Mouse (Mus musculus) 416B (cell line): Measurements from ENCODE around the gene Lrp6.

Experiments
- DNase-seq: peaks from one replicate; pipeline ENCODE4 v3.0.0; 2011; ENCODE audit warnings: low read depth

The Lrp6 gene

GRCm38 (mm10) chr6:134434866-134435390 lies 131.8 kb downstream of the Lrp6 start:
- no peak for DNase-seq

GRCm38 (mm10) chr6:134434044-134434443 lies 132.7 kb downstream of the Lrp6 start:
- no peak for DNase-seq

GRCm38 (mm10) chr6:134433281-134433680 lies 133.5 kb downstream of the Lrp6 start:
- no peak for DNase-seq

GRCm38 (mm10) chr6:134431583-134431982 lies 135.2 kb downstream of the Lrp6 start:
- no peak for DNase-seq

- DNase-seq, result no peak
Measured at GRCm38 (mm10) chr6:134430161-134430799, 136.5 kb downstream of the Lrp6 start.

GRCm38 (mm10) chr6:134428455-134428854 lies 138.3 kb downstream of the Lrp6 start:
- DNase-seq, result no peak

GRCm38 (mm10) chr6:134427165-134427564 lies 139.6 kb downstream of the Lrp6 start:
- no peak for DNase-seq

- DNase-seq, result peak; percentile 79
Measured at GRCm38 (mm10) chr6:134425216-134425717, 141.5 kb downstream of the Lrp6 start.

GRCm38 (mm10) chr6:134421921-134422320 lies 144.8 kb downstream of the Lrp6 start:
- DNase-seq, result no peak

- DNase-seq, result no peak
Measured at GRCm38 (mm10) chr6:134420375-134420774, 146.4 kb downstream of the Lrp6 start.

- no peak for DNase-seq
Measured at GRCm38 (mm10) chr6:134417886-134418285, 148.9 kb downstream of the Lrp6 start.

- no peak for DNase-seq
Measured at GRCm38 (mm10) chr6:134416556-134417105, 150.1 kb downstream of the Lrp6 start.

- no peak for DNase-seq
Measured at GRCm38 (mm10) chr6:134414532-134414883, 152.3 kb downstream of the Lrp6 start.

GRCm38 (mm10) chr6:134413706-134414531 lies 152.8 kb downstream of the Lrp6 start:
- DNase-seq, result peak; percentile 83

GRCm38 (mm10) chr6:134407226-134407625 lies 159.5 kb downstream of the Lrp6 start:
- DNase-seq, result peak; percentile 37

GRCm38 (mm10) chr6:134403684-134404070 lies 163.1 kb downstream of the Lrp6 start:
- no peak for DNase-seq

GRCm38 (mm10) chr6:134402914-134403683 lies 163.7 kb downstream of the Lrp6 start:
- peak; percentile 94 for DNase-seq
